Mouse (Mus musculus) thymus, postnatal 0 days (tissue): Measurements from ENCODE around the gene Rnase13. TPM values are rescaled to one million over a fixed set of nuclear protein-coding genes. Genes with fewer than 3 reads are reported as not detected.

Source experiments
- DNase-seq: peaks from one replicate; pipeline ENCODE4 v3.0.0-alpha.2; 2015; ENCODE audit warnings: low spot score
- polyA plus RNA-seq: library from polyadenylated mRNA; unstranded; fragments of >200 nt; fragmentation: Nextera tagmentation; extraction: Ambion mirVana; gene quantifications from 2 replicates; pipeline ENCODE4 v1.2.1, GENCODE M21; 2015

Gene Rnase13
- polyA plus RNA-seq, 1 experiment from 2014 or later = not detected

DNA sequence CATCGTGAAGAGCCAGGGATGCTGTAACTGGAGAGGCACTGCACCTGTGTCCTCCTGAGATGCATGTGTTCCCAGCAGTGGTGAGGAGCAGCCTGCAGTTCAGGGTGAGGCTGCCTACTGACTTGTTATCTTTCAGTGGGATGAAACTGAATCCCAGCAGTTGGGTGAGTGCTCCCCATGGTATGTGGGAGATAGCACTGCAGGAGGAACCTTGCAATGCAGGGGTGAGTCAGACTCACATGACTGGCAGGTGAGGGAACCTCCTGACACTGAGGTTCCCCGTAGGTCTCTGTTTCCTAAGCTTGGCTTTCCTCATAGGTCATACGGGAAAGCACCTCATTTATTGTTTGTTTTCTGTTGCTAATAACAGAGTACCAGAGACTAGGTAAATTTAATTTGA is 45.1 kb downstream of the Rnase13 start:
- no peak for DNase-seq

DNA sequence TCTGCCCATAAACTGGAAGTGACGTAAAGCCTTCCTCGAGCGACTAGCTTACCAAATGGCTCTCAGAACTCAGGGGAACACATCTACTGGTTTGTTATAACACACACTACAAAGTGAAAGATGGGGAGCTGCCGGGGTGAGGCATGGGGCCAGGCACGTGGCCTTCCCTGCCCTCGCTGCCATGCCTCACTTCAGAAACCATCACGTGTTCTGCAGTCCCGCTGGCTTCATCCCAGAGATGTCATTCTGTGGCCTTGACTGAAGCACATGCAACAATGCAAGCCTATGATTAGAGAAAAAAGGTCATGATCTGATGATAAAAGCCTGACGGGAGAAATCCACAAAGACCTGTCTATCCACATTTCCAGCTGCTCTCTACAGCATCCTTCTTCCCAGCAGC is 50.8 kb downstream of the Rnase13 start:
- DNase-seq = no peak

Other genes starting within 250 kb of the Rnase13 start
- gene Gm17079, start 227.3 kb downstream of the Rnase13 start, polyA plus RNA-seq = not detected in 2 replicates
- not detected in 2 replicates for gene Gm5800, start 205.6 kb downstream of the Rnase13 start, polyA plus RNA-seq
- gene Ang4, start 149.2 kb downstream of the Rnase13 start, polyA plus RNA-seq = 7.3 and 8.0 TPM in 2 replicates
- not detected in 2 replicates for gene AY358078, start 122.7 kb downstream of the Rnase13 start, polyA plus RNA-seq
- 0.24 and 0.47 TPM in 2 replicates for gene Ear6, start 69.1 kb downstream of the Rnase13 start, polyA plus RNA-seq
- gene Mettl17, start 37.9 kb downstream of the Rnase13 start, polyA plus RNA-seq = 41.9 and 50.0 TPM in 2 replicates
- 0.14 and 0.26 TPM in 2 replicates for gene Slc39a2, start 29.9 kb downstream of the Rnase13 start, polyA plus RNA-seq
- gene Ndrg2, start 8.6 kb downstream of the Rnase13 start, polyA plus RNA-seq = 14.8 and 16.6 TPM in 2 replicates
- gene Tppp2, start 4.3 kb downstream of the Rnase13 start, polyA plus RNA-seq = not detected in 2 replicates
- 26.9 and 27.0 TPM in 2 replicates for gene Arhgef40, start 61.9 kb upstream of the Rnase13 start, polyA plus RNA-seq
- gene Tmem253, start 92.9 kb upstream of the Rnase13 start, polyA plus RNA-seq = 0.90 and 1.5 TPM in 2 replicates
- gene Zfp219, start 98.0 kb upstream of the Rnase13 start, polyA plus RNA-seq = 40.7 and 44.5 TPM in 2 replicates
- gene Olfr221, start 119.7 kb upstream of the Rnase13 start, polyA plus RNA-seq = not detected in 2 replicates
- gene Hnrnpc, start 181.3 kb upstream of the Rnase13 start, polyA plus RNA-seq = 536 and 645 TPM in 2 replicates
- gene Rpgrip1, start 187.9 kb upstream of the Rnase13 start, polyA plus RNA-seq = 87.6 and 94.0 TPM in 2 replicates